Mouse (Mus musculus) erythroblast, embryonic 14.5 days (primary cell): ENCODE measurements around the gene Ankrd13c.

Experiments used
- GATA1 ChIP-seq: IDR thresholded peaks from 2 replicates; pipeline ENCODE4 v1.6.1; 2012; ENCODE audit warnings: low read length, inconsistent platforms, mixed read lengths
- TAL1 ChIP-seq: IDR thresholded peaks from 3 replicates; pipeline ENCODE4 v1.6.1; 2012; ENCODE audit warnings: low read length, inconsistent platforms, mixed read lengths

GRCm38 (mm10) chr3:157957320-157957719 is 10.3 kb downstream of the Ankrd13c start:
- TF ChIP-seq GATA1, result no peak
- no peak for TF ChIP-seq TAL1
